Mouse (Mus musculus) T-helper 2 cell (primary cell): ENCODE measurements around the gene Sult1a1.

ENCODE experiments used
- in situ Hi-C: fragments of 300-600 bp; cut with MboI, MseI; formaldehyde crosslinking; loops from one replicate; pipeline ENCODE4 v1.15.1; 2025; ENCODE audit warnings: high pct_unique_total_duplicates

The Sult1a1 gene

GRCm38 (mm10) chr7:126676207-126676606, at the start of gene Sult1a1:
Sult1a1 (minus strand) TSS chr7:126676432.
- in situ Hi-C loops, result loop anchor here (5.0 kb wide), 1 partner anchor 229 kb away; no protein-coding TSS in a partner anchor

DNA sequence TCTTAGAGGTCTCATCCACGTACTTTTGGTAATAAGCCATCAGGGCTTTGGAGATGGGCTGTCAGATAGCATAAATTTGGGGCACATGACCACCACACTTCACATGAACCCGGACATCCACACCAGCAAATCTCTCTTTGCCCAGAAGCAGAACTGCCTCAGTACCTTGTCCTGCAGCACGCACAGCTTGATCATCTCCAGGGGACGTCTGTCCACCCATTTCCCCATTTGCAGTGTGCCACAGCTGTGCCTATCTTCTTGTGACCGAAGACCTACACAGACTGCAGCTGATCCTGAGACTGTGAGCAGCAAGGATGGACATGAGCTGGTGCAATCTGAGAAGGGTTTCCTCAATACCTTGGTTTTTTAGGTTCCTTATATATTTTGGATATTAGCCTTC, 49.4 kb upstream of the Sult1a1 start:
- in situ Hi-C loops, result no loop called here

- in situ Hi-C loops, result no loop called here
These were observed 48.8 kb upstream of the Sult1a1 start for GRCm38 (mm10) chr7:126725077-126725476.

DNA sequence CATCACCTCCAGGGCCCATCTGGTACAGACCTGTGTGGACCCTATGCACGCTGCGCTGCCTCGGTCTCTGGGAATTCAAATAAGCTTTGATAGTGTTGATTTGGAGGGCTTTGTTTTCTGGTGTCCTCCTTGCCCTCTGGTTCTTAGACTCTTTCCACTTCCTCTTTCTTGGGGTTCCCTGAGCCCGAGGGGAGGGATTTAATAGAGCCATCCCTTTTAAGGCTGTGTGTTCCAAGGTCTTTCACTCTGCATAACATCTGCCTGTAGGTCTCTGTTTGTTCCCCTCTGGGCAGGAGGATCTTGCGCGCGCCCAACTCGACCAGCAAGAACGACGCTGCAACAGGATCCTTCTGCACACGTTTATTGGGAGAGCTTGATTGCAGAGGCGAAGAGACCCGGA, 45.4 kb upstream of the Sult1a1 start:
- in situ Hi-C loops, result no loop called here

GRCm38 (mm10) chr7:126718787-126719337, 42.6 kb upstream of the Sult1a1 start:
- in situ Hi-C loops, result no loop called here

DNA sequence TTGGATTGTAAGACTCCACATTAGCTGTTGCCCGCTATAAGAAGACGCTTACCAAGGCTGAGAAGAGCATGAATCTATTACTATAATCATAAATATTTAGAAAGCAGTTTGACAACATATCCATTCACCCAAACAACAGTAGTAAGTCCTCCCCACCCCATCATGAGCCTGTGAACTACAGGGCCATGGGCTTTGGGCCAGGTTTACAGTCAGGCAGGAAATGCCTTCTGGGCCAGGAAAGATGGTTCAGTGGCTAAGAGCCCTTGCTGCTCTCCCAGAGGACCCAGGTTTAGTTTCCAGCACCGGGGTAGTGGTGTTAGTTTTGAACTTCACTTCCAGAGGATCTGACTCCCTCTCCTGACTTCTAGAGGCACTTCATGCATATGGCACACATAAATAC, 41.3 kb upstream of the Sult1a1 start:
- in situ Hi-C loops, result no loop called here

DNA sequence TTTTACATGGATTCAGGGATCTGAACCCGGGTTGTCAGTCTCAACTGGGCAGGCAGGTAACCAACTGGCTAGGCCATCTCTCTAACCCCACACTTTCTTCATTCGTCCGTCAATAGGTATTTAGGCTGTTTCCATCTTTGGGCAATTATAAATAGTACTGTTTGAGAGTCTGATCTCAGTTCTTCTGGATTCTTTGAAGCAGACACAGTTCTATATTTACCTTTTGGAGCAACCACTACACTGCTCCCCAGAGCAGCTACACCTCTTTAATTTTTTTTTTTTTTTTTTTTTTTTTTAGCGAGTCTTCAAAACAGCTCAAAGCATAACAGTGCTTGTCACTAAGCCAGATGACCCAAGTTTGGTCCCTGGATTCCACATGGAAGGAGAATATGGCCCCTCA, 39.4 kb upstream of the Sult1a1 start:
- in situ Hi-C loops, result no loop called here

DNA sequence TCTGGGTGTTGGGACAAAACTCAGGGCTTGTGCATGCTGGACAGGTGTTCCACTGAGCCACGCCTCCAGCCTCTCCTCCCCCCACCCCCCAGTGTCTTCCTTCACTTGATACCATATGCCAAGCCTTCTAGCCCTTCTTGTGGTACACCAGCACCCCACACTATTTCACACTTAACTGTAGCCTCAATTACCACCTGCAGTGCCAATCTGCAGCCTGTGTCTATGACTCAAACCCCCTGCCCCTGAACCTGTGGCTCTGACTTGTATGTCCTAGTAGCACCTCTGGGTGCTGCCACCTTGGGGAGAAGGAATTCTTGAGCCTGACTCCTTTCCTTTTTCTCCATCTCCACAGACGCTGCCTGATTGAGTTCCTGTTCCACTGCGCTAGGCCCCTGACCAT, 35.7 kb upstream of the Sult1a1 start:
- in situ Hi-C loops, result no loop called here

GRCm38 (mm10) chr7:126710266-126710665, 34.0 kb upstream of the Sult1a1 start:
- in situ Hi-C loops, result no loop called here

GRCm38 (mm10) chr7:126708175-126708952, 32.1 kb upstream of the Sult1a1 start:
- in situ Hi-C loops, result no loop called here

GRCm38 (mm10) chr7:126707442-126708174, 31.4 kb upstream of the Sult1a1 start, which contains the start of gene Coro1a:
Coro1a (minus strand) TSS chr7:126707787.
- in situ Hi-C loops, result no loop called here

GRCm38 (mm10) chr7:126704121-126704980, 28.1 kb upstream of the Sult1a1 start:
- in situ Hi-C loops, result loop anchor here (5.0 kb wide), 1 partner anchor 93 kb away; the partner anchor contains the start of gene Fam57b

DNA sequence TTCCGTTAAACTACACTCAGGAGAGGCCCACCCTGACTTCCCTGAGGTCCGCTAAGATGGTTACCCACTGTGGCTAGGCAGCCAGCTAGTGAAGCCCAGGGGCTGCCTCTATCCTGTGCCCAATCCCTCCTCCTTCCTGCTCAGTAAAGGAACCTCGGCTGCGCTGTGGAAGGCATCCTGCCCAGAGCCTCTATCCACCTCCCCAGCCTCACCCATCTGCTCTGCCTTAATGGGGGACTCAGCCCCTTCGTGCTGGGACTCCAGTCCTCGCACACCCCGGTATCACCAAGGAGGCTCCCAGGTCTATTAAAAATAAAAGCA, 27.5 kb upstream of the Sult1a1 start:
- in situ Hi-C loops, result loop anchor here (5.0 kb wide), 1 partner anchor 94 kb away; the partner anchor contains the start of gene Fam57b

- in situ Hi-C loops, result loop anchor here (5.0 kb wide), 1 partner anchor 94 kb away; the partner anchor contains the start of gene Fam57b
These were observed 26.9 kb upstream of the Sult1a1 start for GRCm38 (mm10) chr7:126702861-126703756.

GRCm38 (mm10) chr7:126702358-126702757, 26.1 kb upstream of the Sult1a1 start:
- in situ Hi-C loops, result loop anchor here (5.0 kb wide), 1 partner anchor 95 kb away; the partner anchor contains the start of gene Fam57b

DNA sequence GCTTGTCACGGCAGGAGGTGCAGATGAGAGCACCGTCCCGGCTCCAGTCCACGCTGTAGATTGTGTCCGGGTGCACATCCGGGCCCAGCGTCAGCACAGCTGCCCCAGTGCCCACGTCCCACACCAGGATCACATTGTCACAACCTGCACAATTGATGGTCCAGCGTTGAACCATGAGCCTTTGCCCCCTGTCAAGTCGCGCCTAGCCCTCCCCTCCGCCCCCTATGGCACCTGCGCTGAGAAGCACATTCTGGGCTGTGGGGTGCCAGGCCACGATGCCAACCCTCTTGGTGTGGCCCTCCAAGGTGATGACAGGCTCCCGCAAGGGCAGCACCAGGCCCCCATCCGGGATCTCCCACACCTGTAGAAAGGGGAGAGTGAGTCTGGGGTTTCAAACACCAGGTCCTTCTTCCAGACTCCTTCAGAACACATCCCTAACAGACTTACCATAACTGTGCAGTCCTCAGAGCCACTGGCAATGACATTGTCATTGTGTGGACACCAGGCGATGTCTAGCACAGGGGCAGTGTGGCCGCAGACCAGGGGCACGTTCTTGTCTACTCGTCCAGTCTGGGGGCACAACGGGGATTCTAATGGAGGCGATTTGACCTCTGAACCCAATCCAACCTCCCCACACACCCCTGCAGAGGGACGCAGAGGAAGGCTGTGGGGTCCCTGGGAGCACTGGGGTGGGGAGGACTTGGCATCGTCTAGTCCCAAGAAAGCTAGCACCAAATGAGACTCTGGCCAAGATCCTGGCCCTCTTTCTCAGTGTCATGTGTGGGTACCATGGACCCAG, 25.5 kb upstream of the Sult1a1 start:
- in situ Hi-C loops, result loop anchor here (5.0 kb wide), 1 partner anchor 96 kb away; the partner anchor contains the start of gene Fam57b

- in situ Hi-C loops, result loop anchor here (5.0 kb wide), 1 partner anchor 96 kb away; the partner anchor contains the start of gene Fam57b
These were observed 24.8 kb upstream of the Sult1a1 start for GRCm38 (mm10) chr7:126701070-126701469.

DNA sequence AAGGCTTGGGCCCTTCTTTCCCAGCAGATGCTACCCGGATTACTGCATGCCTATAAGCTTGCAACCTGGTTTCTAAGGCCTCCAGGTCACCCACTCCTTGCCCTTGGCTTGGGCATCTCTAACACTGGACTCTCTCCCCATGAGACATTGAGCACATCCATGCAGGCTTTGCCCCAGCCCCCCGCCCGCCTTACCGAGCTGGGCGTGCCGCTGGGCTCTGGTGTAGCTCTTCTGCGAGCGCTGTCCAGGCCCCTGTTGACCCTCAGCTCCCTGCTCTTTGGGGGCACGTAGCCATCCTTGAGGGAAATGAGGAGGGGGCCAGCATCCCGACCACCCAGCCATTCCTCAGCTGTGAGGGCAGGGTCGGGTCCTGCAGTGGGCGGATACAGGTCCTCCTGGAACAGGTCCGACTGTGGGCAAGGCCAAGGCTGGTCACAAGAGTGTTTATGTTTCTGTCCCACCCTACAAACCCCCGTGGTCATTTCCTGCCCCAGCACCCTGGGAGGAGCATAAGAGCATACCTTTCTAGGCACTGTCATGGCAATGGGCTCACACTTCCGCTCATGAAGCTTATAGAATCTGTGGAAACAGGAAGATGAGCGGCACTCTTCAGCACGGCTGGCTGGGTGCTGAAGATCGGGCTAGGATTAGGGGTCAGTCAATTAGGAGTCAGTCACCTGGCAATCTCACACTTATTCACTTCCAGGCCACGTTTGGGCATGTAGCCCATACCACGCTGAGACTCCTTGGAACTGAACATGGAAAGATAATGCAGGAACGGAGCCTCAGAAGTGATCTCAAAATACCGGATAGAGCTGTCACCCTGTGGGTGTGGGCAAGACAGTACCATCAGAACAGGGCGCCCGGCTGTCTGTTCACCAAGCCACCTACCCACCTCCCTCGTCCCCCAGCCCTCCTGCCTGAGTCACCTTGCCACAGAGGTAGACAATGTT, 24.1 kb upstream of the Sult1a1 start:
- in situ Hi-C loops, result loop anchor here (5.0 kb wide), 1 partner anchor 97 kb away; the partner anchor contains the start of gene Fam57b
